Mouse (Mus musculus): ENCODE data around the gene Gng12.
"Not testable (repeated sequence)": the region's sequence is repeated elsewhere in the genome, so short reads cannot be mapped to it uniquely, and the experiment has no call there.

The Gng12 gene

GRCm38 (mm10) chr6:67030846-67031245, 134.6 kb downstream of the Gng12 start:
- DNase-seq: no peak

- DNase-seq: not testable (repeated sequence)
Measured at GRCm38 (mm10) chr6:67032551-67032950, 136.4 kb downstream of the Gng12 start.

- DNase-seq: not testable (repeated sequence)
Measured at GRCm38 (mm10) chr6:67032972-67033371, 136.8 kb downstream of the Gng12 start.

- no peak for DNase-seq
Measured at GRCm38 (mm10) chr6:67033604-67034003, 137.4 kb downstream of the Gng12 start.

GRCm38 (mm10) chr6:67034331-67035130, 138.3 kb downstream of the Gng12 start:
- no peak for DNase-seq

- DNase-seq: no peak
Measured at GRCm38 (mm10) chr6:67035388-67036299, 139.4 kb downstream of the Gng12 start.

GRCm38 (mm10) chr6:67036356-67036811, 140.2 kb downstream of the Gng12 start:
- peak; percentile 81 for DNase-seq

GRCm38 (mm10) chr6:67036837-67037628, 140.8 kb downstream of the Gng12 start, which contains the start of gene Gadd45a:
TSS of gene Gadd45a (minus strand) at chr6:67037457.
- DNase-seq: peak; percentile 92

- no peak for DNase-seq
Measured at GRCm38 (mm10) chr6:67038964-67039363, 142.8 kb downstream of the Gng12 start.

GRCm38 (mm10) chr6:67040904-67041410, 144.8 kb downstream of the Gng12 start:
- no peak for DNase-seq

GRCm38 (mm10) chr6:67045424-67045823, 149.2 kb downstream of the Gng12 start:
- DNase-seq: no peak

- no peak for DNase-seq
Measured at GRCm38 (mm10) chr6:67046937-67047336, 150.7 kb downstream of the Gng12 start.

- DNase-seq: no peak
Measured at GRCm38 (mm10) chr6:67048052-67048691, 152.0 kb downstream of the Gng12 start.

- no peak for DNase-seq
Measured at GRCm38 (mm10) chr6:67048880-67049694, 152.9 kb downstream of the Gng12 start.

- DNase-seq: no peak
Measured at GRCm38 (mm10) chr6:67049695-67050038, 153.5 kb downstream of the Gng12 start.

- no peak for DNase-seq
Measured at GRCm38 (mm10) chr6:67050063-67050462, 153.9 kb downstream of the Gng12 start.

- no peak for DNase-seq
Measured at GRCm38 (mm10) chr6:67056108-67056888, 160.1 kb downstream of the Gng12 start.

- no peak for DNase-seq
Measured at GRCm38 (mm10) chr6:67056889-67057564, 160.8 kb downstream of the Gng12 start.

- DNase-seq: no peak
Measured at GRCm38 (mm10) chr6:67057574-67057973, 161.4 kb downstream of the Gng12 start.

All from right cerebral cortex, adult 18-20 months (tissue).